Mouse (Mus musculus): ENCODE measurements around the gene Klf5. TPM values are rescaled to one million over a fixed set of nuclear protein-coding genes. Genes with fewer than 3 reads are reported as not detected.

Klf5 gene
- polyA plus RNA-seq, 1 experiment: 0.57 TPM

DNA sequence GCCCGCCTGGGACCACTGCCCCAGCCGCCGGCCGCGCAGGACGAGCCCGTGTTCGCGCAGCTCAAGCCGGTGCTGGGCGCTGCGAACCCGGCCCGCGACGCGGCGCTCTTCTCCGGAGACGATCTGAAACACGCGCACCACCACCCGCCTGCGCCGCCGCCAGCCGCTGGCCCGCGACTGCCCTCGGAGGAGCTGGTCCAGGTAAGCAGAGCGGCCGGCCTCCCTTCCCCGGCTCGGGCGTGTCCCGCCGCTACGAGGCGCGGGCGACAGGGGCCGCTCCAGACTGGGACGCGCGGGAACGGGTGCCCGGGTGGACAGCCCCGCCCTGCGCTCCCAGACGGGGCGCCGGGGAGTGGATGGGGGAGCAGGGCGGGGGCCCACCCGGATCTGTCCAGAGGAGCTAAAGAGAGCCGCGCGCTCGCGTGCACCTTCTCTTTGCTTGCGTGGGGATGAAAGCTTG, 561 bp downstream of the Klf5 start:
- peak; percentile 52 to 54 for DNase-seq
- under 1% methylated on average over 58 of the region's 60 CpGs for WGBS
- TF ChIP-seq POLR2A (IDR thresholded peaks at IDR 0.05; ENCODE audit: borderline replicate concordance, insufficient read depth, low read length) (no peak), CTCF (IDR thresholded peaks at IDR 0.05; ENCODE audit: borderline replicate concordance, insufficient read depth, low read depth, low read length) (no peak)

DNA sequence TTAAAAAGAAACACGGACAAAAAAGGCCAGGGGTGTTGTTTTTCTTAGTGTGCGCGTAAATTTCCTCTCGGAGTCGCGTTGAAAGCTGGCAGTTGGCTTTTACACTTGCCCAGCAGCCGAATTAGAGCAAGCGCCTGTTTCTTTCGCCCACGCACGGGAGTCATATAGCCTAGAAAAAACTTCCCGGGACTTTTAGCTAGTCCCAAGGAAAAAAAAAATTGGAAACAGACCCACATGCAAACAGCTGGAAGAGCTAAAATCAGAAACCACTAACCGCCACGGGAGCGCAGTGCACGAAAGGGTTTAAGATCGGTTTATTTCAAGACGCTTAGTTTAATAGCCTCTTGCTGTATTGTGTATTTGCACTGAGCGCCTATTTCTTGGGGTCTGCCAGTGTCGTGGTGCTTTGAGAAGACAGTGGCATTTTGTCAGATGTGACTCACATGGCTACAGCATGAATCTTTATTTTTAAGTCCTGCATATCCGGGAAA, 1.3 kb downstream of the Klf5 start:
- Histone ChIP-seq H3K27me3 (ENCODE audit: control insufficient read depth, insufficient read depth, low read length) (peaks cover 4% of the 10 kb centered on the region), H3K4me3 (replicated peaks; ENCODE audit: insufficient read depth, low read depth, low read length) (no peak overlapping the region), H3K4me1 (ENCODE audit: control insufficient read depth, insufficient read depth, low read length) (no peaks in the 10 kb centered on the region), H3K27ac (ENCODE audit: insufficient read depth, low read length) (no peak overlapping the region)
- no peak for TF ChIP-seq POLR2A (IDR thresholded peaks at IDR 0.05; ENCODE audit: borderline replicate concordance, insufficient read depth, low read length)
- no peak for TF ChIP-seq CTCF (IDR thresholded peaks at IDR 0.05; ENCODE audit: borderline replicate concordance, insufficient read depth, low read depth, low read length)
- no peak for DNase-seq
- 10% methylated on average over 21 of the region's 21 CpGs for WGBS

More for the DNA sequence above, 561 bp downstream of the Klf5 start:
- H3K27me3 ChIP-seq (ENCODE audit: control insufficient read depth, insufficient read depth, low read length): peaks cover 4% of the 10 kb centered on the region
- H3K4me3 ChIP-seq (replicated peaks; ENCODE audit: insufficient read depth, low read depth, low read length): peak overlapping the region; percentile 49
- H3K4me1 ChIP-seq (ENCODE audit: control insufficient read depth, insufficient read depth, low read length): no peaks in the 10 kb centered on the region
- no peak overlapping the region for H3K27ac ChIP-seq (ENCODE audit: insufficient read depth, low read length)

DNA sequence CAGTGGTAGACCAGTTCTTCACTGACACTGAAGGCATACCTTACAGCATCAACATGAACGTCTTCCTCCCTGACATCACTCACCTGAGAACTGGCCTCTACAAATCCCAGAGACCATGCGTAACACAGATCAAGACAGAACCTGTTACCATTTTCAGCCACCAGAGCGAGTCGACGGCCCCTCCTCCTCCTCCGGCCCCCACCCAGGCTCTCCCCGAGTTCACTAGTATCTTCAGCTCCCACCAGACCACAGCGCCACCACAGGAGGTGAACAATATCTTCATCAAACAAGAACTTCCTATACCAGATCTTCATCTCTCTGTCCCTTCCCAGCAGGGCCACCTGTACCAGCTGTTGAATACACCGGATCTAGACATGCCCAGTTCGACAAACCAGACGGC, 3.0 kb downstream of the Klf5 start:
- TF ChIP-seq CTCF (IDR thresholded peaks at IDR 0.05; ENCODE audit: borderline replicate concordance, insufficient read depth, low read depth, low read length) (no peak), POLR2A (IDR thresholded peaks at IDR 0.05; ENCODE audit: borderline replicate concordance, insufficient read depth, low read length) (no peak)
- Histone ChIP-seq H3K4me1 (ENCODE audit: control insufficient read depth, insufficient read depth, low read length) (no peaks in the 10 kb centered on the region), H3K27me3 (ENCODE audit: control insufficient read depth, insufficient read depth, low read length) (peaks cover 4% of the 10 kb centered on the region), H3K4me3 (replicated peaks; ENCODE audit: insufficient read depth, low read depth, low read length) (no peak overlapping the region), H3K27ac (ENCODE audit: insufficient read depth, low read length) (no peak overlapping the region)
- WGBS: 65% methylated on average over 11 of the region's 11 CpGs
- no peak for DNase-seq

DNA sequence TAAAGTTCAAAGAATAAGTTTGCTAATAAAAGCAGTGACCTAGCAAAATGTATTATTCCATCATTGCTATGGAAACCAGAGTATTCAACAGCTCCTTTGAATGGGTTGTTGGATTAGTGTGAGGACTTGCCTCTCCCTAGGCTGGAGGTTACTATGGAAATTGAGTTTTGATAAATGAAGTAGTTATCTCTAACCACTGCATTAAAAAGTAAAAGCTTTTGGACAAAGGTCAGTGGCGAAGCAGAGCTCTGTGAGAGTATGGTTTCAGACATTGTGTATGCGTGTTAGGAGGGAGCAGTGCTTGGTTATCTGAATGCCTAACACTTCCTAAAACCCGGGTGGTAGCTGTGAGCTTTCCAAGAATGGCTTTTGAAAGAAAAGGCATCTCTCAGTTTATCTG, 5.9 kb downstream of the Klf5 start:
- Histone ChIP-seq H3K27ac (ENCODE audit: insufficient read depth, low read length) (no peak overlapping the region), H3K4me3 (replicated peaks; ENCODE audit: insufficient read depth, low read depth, low read length) (no peak overlapping the region), H3K4me1 (ENCODE audit: control insufficient read depth, insufficient read depth, low read length) (no peaks in the 10 kb centered on the region), H3K27me3 (ENCODE audit: control insufficient read depth, insufficient read depth, low read length) (no peaks in the 10 kb centered on the region)
- DNase-seq: no peak
- TF ChIP-seq CTCF (IDR thresholded peaks at IDR 0.05; ENCODE audit: borderline replicate concordance, insufficient read depth, low read depth, low read length) (no peak), POLR2A (IDR thresholded peaks at IDR 0.05; ENCODE audit: borderline replicate concordance, insufficient read depth, low read length) (no peak)
- 76% methylated on average over 3 of the region's 3 CpGs for WGBS

DNA sequence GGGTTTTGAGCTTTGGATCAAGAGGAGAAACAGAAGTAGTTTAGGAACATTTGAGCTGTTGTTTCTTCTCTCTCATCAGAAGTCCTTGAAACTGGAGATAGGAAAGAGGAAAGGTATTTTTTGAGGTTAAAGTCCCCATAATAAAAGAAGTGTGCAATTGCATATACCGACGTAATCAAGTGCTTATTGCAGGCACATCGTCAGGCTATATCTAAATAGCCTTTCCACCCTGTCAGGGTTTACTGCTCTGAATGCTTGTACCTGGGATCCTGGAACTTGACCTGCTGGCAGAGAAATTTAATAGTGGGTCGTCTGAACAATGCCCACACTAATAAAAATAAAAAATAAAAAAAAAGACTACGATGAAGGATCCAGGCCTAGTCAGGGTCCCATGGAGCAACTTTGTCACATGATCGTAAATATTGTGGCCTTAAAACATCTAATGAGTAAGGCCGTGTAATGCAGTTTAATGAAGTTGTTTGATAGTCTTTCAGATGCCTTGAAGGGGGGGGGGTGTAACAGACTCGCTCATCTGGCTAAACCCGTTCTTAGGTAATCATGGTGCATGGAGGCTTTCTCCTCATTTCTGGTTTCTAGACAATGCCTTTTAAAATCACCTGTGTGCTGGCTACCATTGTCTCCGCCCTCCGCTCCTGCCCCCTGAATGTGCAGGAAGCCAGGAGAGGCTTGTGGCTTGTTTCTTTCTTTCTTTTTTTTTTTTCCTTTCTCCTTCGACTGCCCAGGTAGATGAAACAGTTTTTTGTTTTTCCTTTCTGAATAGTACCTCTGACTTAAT, 6.7 kb downstream of the Klf5 start:
- no peak overlapping the region for H3K27ac ChIP-seq (ENCODE audit: insufficient read depth, low read length)
- DNase-seq: no peak
- H3K4me1 ChIP-seq (ENCODE audit: control insufficient read depth, insufficient read depth, low read length): no peaks in the 10 kb centered on the region
- TF ChIP-seq POLR2A (IDR thresholded peaks at IDR 0.05; ENCODE audit: borderline replicate concordance, insufficient read depth, low read length): no peak
- TF ChIP-seq CTCF (IDR thresholded peaks at IDR 0.05; ENCODE audit: borderline replicate concordance, insufficient read depth, low read depth, low read length): no peak
- H3K27me3 ChIP-seq (ENCODE audit: control insufficient read depth, insufficient read depth, low read length): no peaks in the 10 kb centered on the region
- no peak overlapping the region for H3K4me3 ChIP-seq (replicated peaks; ENCODE audit: insufficient read depth, low read depth, low read length)
- WGBS: 90% methylated on average over 12 of the region's 12 CpGs

DNA sequence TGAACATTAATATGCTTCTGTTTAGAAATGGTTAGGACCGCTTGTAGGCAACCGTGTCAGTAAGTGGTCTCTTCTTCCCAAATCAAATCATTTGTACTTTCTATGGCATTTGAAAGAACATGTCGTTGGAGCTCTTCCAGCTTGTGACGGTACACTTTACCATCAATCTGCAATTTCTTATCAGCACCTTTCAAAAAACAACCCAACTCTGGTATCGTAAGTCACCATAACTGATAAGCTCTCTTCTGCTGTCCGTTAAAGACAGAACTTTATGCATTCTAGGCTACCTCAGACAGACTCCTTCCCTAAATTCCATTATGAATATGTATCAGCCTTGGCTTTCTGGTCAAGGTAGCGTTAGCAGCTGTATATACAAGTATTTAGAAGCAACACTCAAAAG, 7.9 kb downstream of the Klf5 start:
- no peak overlapping the region for H3K27ac ChIP-seq (ENCODE audit: insufficient read depth, low read length)
- WGBS: 92% methylated on average over 7 of the region's 7 CpGs
- no peaks in the 10 kb centered on the region for H3K4me1 ChIP-seq (ENCODE audit: control insufficient read depth, insufficient read depth, low read length)
- TF ChIP-seq CTCF (IDR thresholded peaks at IDR 0.05; ENCODE audit: borderline replicate concordance, insufficient read depth, low read depth, low read length) (no peak), POLR2A (IDR thresholded peaks at IDR 0.05; ENCODE audit: borderline replicate concordance, insufficient read depth, low read length) (no peak)
- no peaks in the 10 kb centered on the region for H3K27me3 ChIP-seq (ENCODE audit: control insufficient read depth, insufficient read depth, low read length)
- no peak overlapping the region for H3K4me3 ChIP-seq (replicated peaks; ENCODE audit: insufficient read depth, low read depth, low read length)
- DNase-seq: no peak

DNA sequence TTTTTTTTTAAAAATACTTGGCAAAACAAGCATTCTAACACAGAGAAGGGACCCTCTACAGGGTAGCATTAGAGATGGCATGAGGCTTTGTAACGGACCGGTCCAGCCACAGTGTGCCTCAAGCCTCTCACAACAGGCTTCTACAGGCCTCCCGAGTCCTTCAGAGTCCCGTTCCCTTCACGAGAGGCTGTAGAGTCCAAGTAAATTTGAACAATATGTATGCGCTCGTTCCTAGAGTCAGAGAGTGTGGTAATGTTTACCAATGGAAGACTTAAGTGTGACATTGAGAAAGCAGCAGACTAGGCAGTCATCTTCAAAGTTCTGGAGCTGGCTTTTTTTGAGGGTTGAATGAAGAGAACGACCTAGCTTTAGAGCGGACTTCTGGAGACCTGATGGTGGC, 11.1 kb downstream of the Klf5 start:
- H3K4me1 ChIP-seq (ENCODE audit: control insufficient read depth, insufficient read depth, low read length): no peaks in the 10 kb centered on the region
- no peak for DNase-seq
- 90% methylated on average over 9 of the region's 9 CpGs for WGBS
- no peaks in the 10 kb centered on the region for H3K27me3 ChIP-seq (ENCODE audit: control insufficient read depth, insufficient read depth, low read length)
- no peak overlapping the region for H3K27ac ChIP-seq (ENCODE audit: insufficient read depth, low read length)
- no peak for TF ChIP-seq POLR2A (IDR thresholded peaks at IDR 0.05; ENCODE audit: borderline replicate concordance, insufficient read depth, low read length)
- no peak overlapping the region for H3K4me3 ChIP-seq (replicated peaks; ENCODE audit: insufficient read depth, low read depth, low read length)

DNA sequence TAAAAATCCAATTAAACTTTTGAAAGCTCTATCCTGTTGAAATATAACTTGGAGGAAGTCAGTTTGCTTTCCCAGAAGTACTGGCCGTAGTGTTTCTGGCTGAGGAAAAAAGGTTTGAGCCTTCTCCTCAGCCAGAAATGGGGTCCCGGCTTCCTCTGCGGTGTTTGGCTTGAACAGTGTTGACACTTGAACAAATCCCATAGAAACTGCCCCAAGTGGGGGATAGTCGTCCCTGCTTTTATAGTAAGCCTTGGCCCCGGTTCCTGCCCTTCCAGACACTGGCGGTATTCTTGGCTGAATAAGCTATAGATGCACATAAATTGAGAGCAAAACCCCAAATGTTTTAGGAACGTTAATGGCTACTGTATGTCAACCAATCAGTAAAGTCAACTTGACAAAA, 11.9 kb downstream of the Klf5 start:
- 61% methylated on average over 7 of the region's 7 CpGs for WGBS
- no peak overlapping the region for H3K4me3 ChIP-seq (replicated peaks; ENCODE audit: insufficient read depth, low read depth, low read length)

More for the DNA sequence above, 11.9 kb downstream of the Klf5 start:
- Histone ChIP-seq H3K27me3 (ENCODE audit: control insufficient read depth, insufficient read depth, low read length) (no peaks in the 10 kb centered on the region), H3K27ac (ENCODE audit: insufficient read depth, low read length) (no peak overlapping the region), H3K4me1 (ENCODE audit: control insufficient read depth, insufficient read depth, low read length) (no peaks in the 10 kb centered on the region)
- TF ChIP-seq CTCF (IDR thresholded peaks at IDR 0.05; ENCODE audit: borderline replicate concordance, insufficient read depth, low read depth, low read length) (no peak), POLR2A (IDR thresholded peaks at IDR 0.05; ENCODE audit: borderline replicate concordance, insufficient read depth, low read length) (no peak)
- no peak for DNase-seq

Measured in cerebellum, adult 2 months (tissue).